Mouse (Mus musculus): ENCODE results near the gene Adk.

- TF ChIP-seq ZNF384 (IDR thresholded peaks at IDR 0.05; ENCODE audit: low read depth, low read length) (no peak), HCFC1 (IDR thresholded peaks at IDR 0.05; ENCODE audit: borderline replicate concordance, insufficient read depth, low read length) (no peak)
These were observed 319.6 kb downstream of the Adk start for GRCm38 (mm10) chr14:21371946-21372345.
